Mouse (Mus musculus) forebrain, embryonic 13.5 days (tissue): ENCODE data around the gene 1810062G17Rik. TPM values are rescaled to one million over a fixed set of nuclear protein-coding genes. Genes with fewer than 3 reads are reported as not detected.
A peak's percentile ranks its signal among the peaks of the same experiment; 100 is the strongest.

ENCODE experiments used
- ATAC-seq: fragments of 200-750 bp; cut with Nextera tagmentation; 2 replicates; pipeline ENCODE4 v1.8.0; 2017
- H3K27ac ChIP-seq: fragments of 300-500 bp; sonication (generic); 2 replicates; pipeline ENCODE4 v1.5.1; 2015; ENCODE audit warnings: inconsistent platforms, mild to moderate bottlenecking, moderate library complexity
- H3K27me3 ChIP-seq: fragments of 300-500 bp; sonication (generic); 2 replicates; pipeline ENCODE4 v1.6.1; 2015; ENCODE audit warnings: mild to moderate bottlenecking, inconsistent platforms
- H3K36me3 ChIP-seq: fragments of 300-500 bp; sonication (generic); 2 replicates; pipeline ENCODE4 v1.6.1; 2015; ENCODE audit warnings: mild to moderate bottlenecking, inconsistent platforms; ENCODE audit not compliant: poor library complexity, severe bottlenecking
- H3K4me1 ChIP-seq: fragments of 300-500 bp; sonication (generic); 2 replicates; pipeline ENCODE4 v1.6.1; 2015; ENCODE audit warnings: inconsistent platforms
- H3K4me2 ChIP-seq: fragments of 300-500 bp; sonication (generic); 2 replicates; pipeline ENCODE4 v1.6.1; 2015; ENCODE audit warnings: inconsistent platforms, mild to moderate bottlenecking, moderate library complexity
- H3K4me3 ChIP-seq: fragments of 300-500 bp; sonication (generic); 2 replicates; pipeline ENCODE4 v1.5.1; 2015; ENCODE audit warnings: mild to moderate bottlenecking, inconsistent platforms
- H3K9ac ChIP-seq: fragments of 300-500 bp; sonication (generic); 2 replicates; pipeline ENCODE4 v1.6.1; 2015; ENCODE audit warnings: mild to moderate bottlenecking, inconsistent platforms
- H3K9me3 ChIP-seq: fragments of 300-500 bp; sonication (generic); replicated peaks from 2 replicates; pipeline ENCODE4 v1.6.1; 2016; ENCODE audit warnings: inconsistent platforms
- WGBS: fragments of 180-500 bp; shearing (Covaris S2); methylation state at CpG from one replicate; pipeline ENCODE4 v1.1.7; 2015; 5-methylcytosine and 5-hydroxymethylcytosine counted together
- polyA plus RNA-seq: library from polyadenylated mRNA; unstranded; fragments of >200 nt; fragmentation: Nextera tagmentation; extraction: Ambion mirVana; gene quantifications from 2 replicates; pipeline ENCODE4 v1.2.1, GENCODE M21; 2015

The 1810062G17Rik gene
- polyA plus RNA-seq, 1 experiment from 2014 or later = 0.18 TPM

- no peaks in the 10 kb centered on the region for H3K27me3 ChIP-seq
- H3K4me2 ChIP-seq = no peak overlapping the region
- no peaks in the 10 kb centered on the region for H3K9me3 ChIP-seq
- no peak overlapping the region for H3K4me3 ChIP-seq
- peaks cover 26% of the 10 kb centered on the region for H3K4me1 ChIP-seq
- H3K36me3 ChIP-seq = no peaks in the 10 kb centered on the region
- WGBS = 55% methylated on average over 2 of the region's 2 CpGs
- peak overlapping the region; percentile 35; the same call in 1 of the 2 replicates for H3K27ac ChIP-seq
- no peak for ATAC-seq
- no peak overlapping the region for H3K9ac ChIP-seq
These were observed 4.7 kb downstream of the 1810062G17Rik start for GRCm38 (mm10) chr3:36480486-36480885.

GRCm38 (mm10) chr3:36481776-36482193, 6.0 kb downstream of the 1810062G17Rik start:
- peak overlapping the region; percentile 27 for H3K4me2 ChIP-seq
- 5% methylated on average over 11 of the region's 11 CpGs for WGBS
- peak; percentile 78 for ATAC-seq

GRCm38 (mm10) chr3:36482940-36483339, 7.2 kb downstream of the 1810062G17Rik start:
- 24% methylated on average over 9 of the region's 9 CpGs for WGBS
- Histone ChIP-seq H3K4me3 (no peak overlapping the region), H3K9ac (no peak overlapping the region), H3K27me3 (no peaks in the 10 kb centered on the region), H3K4me1 (peaks cover 22% of the 10 kb centered on the region), H3K27ac (no peak overlapping the region), H3K4me2 (no peak overlapping the region), H3K9me3 (no peaks in the 10 kb centered on the region), H3K36me3 (no peaks in the 10 kb centered on the region)
- ATAC-seq = no peak

More at GRCm38 (mm10) chr3:36481776-36482193, 6.0 kb downstream of the 1810062G17Rik start:
- H3K36me3 ChIP-seq = no peaks in the 10 kb centered on the region
- no peaks in the 10 kb centered on the region for H3K27me3 ChIP-seq
- peak overlapping the region; percentile 37 for H3K9ac ChIP-seq
- H3K4me3 ChIP-seq = no peak overlapping the region
- H3K9me3 ChIP-seq = no peaks in the 10 kb centered on the region
- H3K27ac ChIP-seq = peak overlapping the region; percentile 86
- peaks cover 22% of the 10 kb centered on the region for H3K4me1 ChIP-seq

- Histone ChIP-seq H3K27me3 (no peaks in the 10 kb centered on the region), H3K27ac (no peak overlapping the region), H3K36me3 (no peaks in the 10 kb centered on the region), H3K9ac (no peak overlapping the region), H3K4me1 (peaks cover 15% of the 10 kb centered on the region), H3K4me3 (no peak overlapping the region), H3K9me3 (no peaks in the 10 kb centered on the region), H3K4me2 (no peak overlapping the region)
- no peak for ATAC-seq
- WGBS = 91% methylated on average over 4 of the region's 4 CpGs
These were observed 8.6 kb downstream of the 1810062G17Rik start for GRCm38 (mm10) chr3:36484292-36484691.

- Histone ChIP-seq H3K4me1 (peaks cover 14% of the 10 kb centered on the region), H3K9ac (no peak overlapping the region), H3K4me2 (no peak overlapping the region), H3K36me3 (no peaks in the 10 kb centered on the region), H3K9me3 (no peaks in the 10 kb centered on the region), H3K4me3 (no peak overlapping the region), H3K27me3 (no peaks in the 10 kb centered on the region), H3K27ac (no peak overlapping the region)
- no peak for ATAC-seq
- WGBS = 56% methylated on average over 6 of the region's 6 CpGs
These were observed 10.4 kb downstream of the 1810062G17Rik start for GRCm38 (mm10) chr3:36486176-36486575.

- no peak for ATAC-seq
- peaks cover 9% of the 10 kb centered on the region for H3K4me1 ChIP-seq
- H3K36me3 ChIP-seq = no peaks in the 10 kb centered on the region
- 90% methylated on average over 6 of the region's 6 CpGs for WGBS
- H3K9me3 ChIP-seq = no peaks in the 10 kb centered on the region
- H3K4me3 ChIP-seq = no peak overlapping the region
- H3K9ac ChIP-seq = no peak overlapping the region
- H3K27ac ChIP-seq = no peak overlapping the region
- H3K4me2 ChIP-seq = no peak overlapping the region
- no peaks in the 10 kb centered on the region for H3K27me3 ChIP-seq
These were observed 11.1 kb downstream of the 1810062G17Rik start for GRCm38 (mm10) chr3:36486881-36487280.

- no peak for ATAC-seq
- Histone ChIP-seq H3K27me3 (no peaks in the 10 kb centered on the region), H3K27ac (no peak overlapping the region), H3K4me1 (no peaks in the 10 kb centered on the region), H3K36me3 (no peaks in the 10 kb centered on the region), H3K9me3 (no peaks in the 10 kb centered on the region), H3K9ac (no peak overlapping the region), H3K4me2 (no peak overlapping the region), H3K4me3 (no peak overlapping the region)
- 77% methylated on average over 1 of the region's 1 CpGs for WGBS
These were observed 12.6 kb downstream of the 1810062G17Rik start for GRCm38 (mm10) chr3:36488367-36488766.

- no peak for ATAC-seq
- Histone ChIP-seq H3K9ac (no peak overlapping the region), H3K27me3 (no peaks in the 10 kb centered on the region), H3K4me1 (peaks cover 3% of the 10 kb centered on the region), H3K9me3 (no peaks in the 10 kb centered on the region), H3K4me2 (no peak overlapping the region), H3K4me3 (no peak overlapping the region), H3K27ac (no peak overlapping the region), H3K36me3 (no peaks in the 10 kb centered on the region)
- 85% methylated on average over 6 of the region's 6 CpGs for WGBS
These were observed 13.3 kb downstream of the 1810062G17Rik start for GRCm38 (mm10) chr3:36488899-36489589.

GRCm38 (mm10) chr3:36489590-36489910, 13.8 kb downstream of the 1810062G17Rik start:
- Histone ChIP-seq H3K27me3 (no peaks in the 10 kb centered on the region), H3K9ac (no peak overlapping the region), H3K4me1 (peaks cover 3% of the 10 kb centered on the region), H3K4me3 (no peak overlapping the region), H3K27ac (no peak overlapping the region), H3K4me2 (no peak overlapping the region), H3K36me3 (no peaks in the 10 kb centered on the region), H3K9me3 (no peaks in the 10 kb centered on the region)
- 96% methylated on average over 1 of the region's 1 CpGs for WGBS
- no peak for ATAC-seq

GRCm38 (mm10) chr3:36491535-36491934, 15.8 kb downstream of the 1810062G17Rik start:
- 94% methylated on average over 5 of the region's 5 CpGs for WGBS
- Histone ChIP-seq H3K4me2 (no peak overlapping the region), H3K4me3 (no peak overlapping the region), H3K9ac (no peak overlapping the region), H3K27me3 (peaks cover 4% of the 10 kb centered on the region; the same call in 1 of the 2 replicates), H3K9me3 (no peaks in the 10 kb centered on the region), H3K27ac (no peak overlapping the region), H3K4me1 (peaks cover 3% of the 10 kb centered on the region), H3K36me3 (no peaks in the 10 kb centered on the region)
- no peak for ATAC-seq

GRCm38 (mm10) chr3:36492716-36493391, 17.1 kb downstream of the 1810062G17Rik start:
- Histone ChIP-seq H3K27ac (no peak overlapping the region), H3K4me1 (peaks cover 5% of the 10 kb centered on the region), H3K4me2 (no peak overlapping the region), H3K9me3 (no peaks in the 10 kb centered on the region), H3K36me3 (no peaks in the 10 kb centered on the region), H3K27me3 (peaks cover 4% of the 10 kb centered on the region; the same call in 1 of the 2 replicates), H3K4me3 (no peak overlapping the region), H3K9ac (no peak overlapping the region)
- no peak for ATAC-seq
- 88% methylated on average over 9 of the region's 9 CpGs for WGBS

GRCm38 (mm10) chr3:36493641-36494283, 18.0 kb downstream of the 1810062G17Rik start:
- H3K4me3 ChIP-seq = no peak overlapping the region
- no peak overlapping the region for H3K27ac ChIP-seq
- no peak overlapping the region for H3K4me2 ChIP-seq
- H3K4me1 ChIP-seq = peaks cover 5% of the 10 kb centered on the region
- no peaks in the 10 kb centered on the region for H3K9me3 ChIP-seq
- ATAC-seq = no peak; the same call in 1 of the 2 replicates
- 60% methylated on average over 6 of the region's 6 CpGs for WGBS
- no peaks in the 10 kb centered on the region for H3K36me3 ChIP-seq
- H3K9ac ChIP-seq = no peak overlapping the region
- peaks cover 4% of the 10 kb centered on the region; the same call in 1 of the 2 replicates for H3K27me3 ChIP-seq
